Mouse (Mus musculus): ENCODE measurements at regions not wholly inside any gene's neighbourhood (a gene's known extent, or its start where the extent isn't known, plus 50 kb on each side); places are given as distances from the start of the nearest gene placed in this dataset.

GRCm38 (mm10) chr14:64534194-64534593 is 430.1 kb downstream of the Prss52 start:
- TF ChIP-seq CTCF (conservative IDR thresholded peaks at IDR 0.05; ENCODE audit: insufficient read depth, insufficient read length, low read depth, low read length) = no peak
- TF ChIP-seq POLR2A (IDR thresholded peaks at IDR 0.05; ENCODE audit: low read depth, low read length) = no peak

Data from kidney, adult 2 months (tissue).